Mouse (Mus musculus): ENCODE measurements around the gene Adrm1. TPM values are rescaled to one million over a fixed set of nuclear protein-coding genes. Genes with fewer than 3 reads are reported as not detected.

Gene Adrm1
- 132 and 144 TPM in 2 replicates for polyA plus RNA-seq (2021; fragmentation: Nextera tagmentation)
- long read RNA-seq, experiment 1, full-length matches to known transcripts: 216 of 240 reads
- long read RNA-seq, experiment 1, partial matches to known transcripts: 2 of 240 reads
- long read RNA-seq, experiment 1, other reads (novel, unspliced or antisense): 22 of 240 reads
- long read RNA-seq, experiment 2, transcript Adrm1-201 (10 exons, 1,535 nt): major isoform, 484 of 528 reads
- long read RNA-seq, experiment 2, partial matches to known transcripts: 2 of 528 reads
- long read RNA-seq, experiment 2, other reads (novel, unspliced or antisense): 42 of 528 reads

GRCm38 (mm10) chr2:180170806-180171521, at the start of gene Adrm1:
TSS of gene Adrm1 (plus strand) at chr2:180171485.

Small RNA genes lying within 50 kb of the gene (microRNA-seq; reads per million reads assigned to microRNA genes)
- not detected for gene Mir7005

Other genes with a start within 250 kb of the Adrm1 start
- 1.1 TPM in 2 replicates for gene Taf4, start 194.8 kb upstream of the Adrm1 start, polyA plus RNA-seq (2021; fragmentation: Nextera tagmentation)
- gene Lsm14b, start 146.5 kb upstream of the Adrm1 start, polyA plus RNA-seq (2021; fragmentation: Nextera tagmentation): 1.5 and 1.7 TPM in 2 replicates
- 524 and 568 TPM in 2 replicates for gene Psma7, start 129.1 kb upstream of the Adrm1 start, polyA plus RNA-seq (2021; fragmentation: Nextera tagmentation)
- 16.6 and 16.7 TPM in 2 replicates for gene Ss18l1, start 129.0 kb upstream of the Adrm1 start, polyA plus RNA-seq (2021; fragmentation: Nextera tagmentation)
- gene Mtg2, start 100.9 kb upstream of the Adrm1 start, polyA plus RNA-seq (2021; fragmentation: Nextera tagmentation): 19.4 and 21.0 TPM in 2 replicates
- 44.1 and 49.7 TPM in 2 replicates for gene Hrh3, start 67.0 kb upstream of the Adrm1 start, polyA plus RNA-seq (2021; fragmentation: Nextera tagmentation)
- 25.7 and 28.5 TPM in 2 replicates for gene Osbpl2, start 52.2 kb upstream of the Adrm1 start, polyA plus RNA-seq (2021; fragmentation: Nextera tagmentation)
- gene Lama5, start 54.4 kb downstream of the Adrm1 start, polyA plus RNA-seq (2021; fragmentation: Nextera tagmentation): 0.58 and 2.1 TPM in 2 replicates
- gene Rps21, start 85.9 kb downstream of the Adrm1 start, polyA plus RNA-seq (2021; fragmentation: Nextera tagmentation): 2,961 and 3,002 TPM in 2 replicates
- 3.4 and 4.3 TPM in 2 replicates for gene Cables2, start 102.0 kb downstream of the Adrm1 start, polyA plus RNA-seq (2021; fragmentation: Nextera tagmentation)
- gene Rbbp8nl, start 118.4 kb downstream of the Adrm1 start, polyA plus RNA-seq (2021; fragmentation: Nextera tagmentation): not detected in 2 replicates
- gene Gata5, start 163.2 kb downstream of the Adrm1 start, polyA plus RNA-seq (2021; fragmentation: Nextera tagmentation): not detected in 2 replicates